Comparison of ENCODE assay signal across 23 mouse cellular contexts in the genomic region with DNA sequence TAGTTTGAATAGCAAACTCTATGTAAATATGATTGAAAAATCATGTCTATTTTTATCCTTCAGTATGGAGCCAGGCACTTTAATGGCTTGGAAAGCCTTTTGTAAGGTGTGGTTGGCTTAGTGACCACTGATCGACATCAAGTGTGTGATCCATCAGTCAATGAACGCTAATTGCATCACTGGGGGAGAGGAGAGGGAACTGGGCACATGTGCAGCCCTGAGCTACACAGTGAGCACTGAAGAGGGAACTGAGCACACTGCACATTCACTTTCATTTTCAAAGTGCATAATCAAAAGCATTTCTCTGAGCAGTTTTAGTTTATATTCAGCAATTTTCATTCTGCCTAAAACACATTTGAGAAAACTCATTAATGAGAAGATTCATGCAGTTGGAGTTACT.
"Had no signal": no experiment of that assay in that cellular context is flagged by ENCODE, and none has a peak within 500 bp of the region (broad histone marks: within the 10 kb centered on the region; RNA-seq: fewer than 3 reads in every experiment).

No protein-coding gene starts in this region.

- ATAC-seq: liver, postnatal 0 days; lung, postnatal 0 days; midbrain, embryonic 13.5 days; midbrain, embryonic 16.5 days had no signal

- DNase-seq: kidney, adult 8-10 months; kidney, postnatal 10 days; kidney, postnatal 36 days; liver, postnatal 0 days; lung, embryonic 14.5 days; right cerebral cortex, adult 18-20 months; right cerebral cortex, postnatal 14 days; right cerebral cortex, postnatal 4 days; thymus, adult 2 months; thymus, postnatal 14 days; thymus, postnatal 4 days had no signal

- H3K4me3 ChIP-seq: kidney, embryonic 15.5 days; limb, embryonic 10.5 days; limb, embryonic 13.5 days; midbrain, embryonic 10.5 days; midbrain, embryonic 13.5 days; myocyte; neural tube, embryonic 13.5 days had no signal

- H3K9ac ChIP-seq: kidney, embryonic 15.5 days; limb, embryonic 13.5 days; liver, embryonic 14.5 days; liver, postnatal 0 days; lung, embryonic 14.5 days; midbrain, embryonic 13.5 days; neural tube, embryonic 13.5 days had no signal

- H3K27ac ChIP-seq: kidney, embryonic 15.5 days; limb, embryonic 10.5 days; limb, embryonic 13.5 days; liver, embryonic 14.5 days; macrophage; midbrain, embryonic 10.5 days; midbrain, embryonic 13.5 days; neural tube, embryonic 13.5 days; stomach, postnatal 0 days had no signal

- H3K36me3 ChIP-seq: kidney, embryonic 15.5 days; limb, embryonic 10.5 days; limb, embryonic 13.5 days; midbrain, embryonic 10.5 days; midbrain, embryonic 13.5 days; neural tube, embryonic 13.5 days had no signal

- H3K4me1 ChIP-seq: kidney, embryonic 15.5 days; limb, embryonic 10.5 days; limb, embryonic 13.5 days; midbrain, embryonic 10.5 days; midbrain, embryonic 13.5 days; neural tube, embryonic 13.5 days had no signal

- H3K27me3 ChIP-seq: kidney, embryonic 15.5 days; limb, embryonic 13.5 days; midbrain, embryonic 13.5 days; neural tube, embryonic 13.5 days had no signal
